Mouse (Mus musculus): Measurements from ENCODE around the gene Napa. TPM values are rescaled to one million over a fixed set of nuclear protein-coding genes. Genes with fewer than 3 reads are reported as not detected.

The Napa gene
- polyA plus RNA-seq, 3 experiments from 2014 or later: 191 to 298 (median 208) TPM

- no peak for ATAC-seq
These were observed 1.6 kb downstream of the Napa start for GRCm38 (mm10) chr7:16099901-16100300.

GRCm38 (mm10) chr7:16101081-16101480 is 2.8 kb downstream of the Napa start:
- ATAC-seq: no peak

GRCm38 (mm10) chr7:16101726-16102475 is 3.6 kb downstream of the Napa start:
- ATAC-seq: no peak

GRCm38 (mm10) chr7:16102686-16103226 is 4.5 kb downstream of the Napa start:
- no peak for ATAC-seq

GRCm38 (mm10) chr7:16103760-16104159 is 5.5 kb downstream of the Napa start:
- no peak for ATAC-seq

- ATAC-seq: no peak
These were observed 6.5 kb downstream of the Napa start for GRCm38 (mm10) chr7:16104611-16105388.

GRCm38 (mm10) chr7:16108886-16109542 is 10.8 kb downstream of the Napa start:
- ATAC-seq: no peak

- ATAC-seq: no peak
These were observed 11.9 kb downstream of the Napa start for GRCm38 (mm10) chr7:16110158-16110557.

GRCm38 (mm10) chr7:16111284-16112090 is 13.2 kb downstream of the Napa start:
- ATAC-seq: no peak

GRCm38 (mm10) chr7:16116418-16116817 is 18.2 kb downstream of the Napa start:
- ATAC-seq: no peak

GRCm38 (mm10) chr7:16117100-16117499 is 18.8 kb downstream of the Napa start:
- ATAC-seq: no peak

GRCm38 (mm10) chr7:16119569-16120261 is 21.5 kb downstream of the Napa start, which contains the start of gene Kptn:
TSS of gene Kptn (plus strand) at chr7:16119895.
- peak; percentile 86 for ATAC-seq

GRCm38 (mm10) chr7:16120262-16120600 is 22.0 kb downstream of the Napa start:
- ATAC-seq: no peak

GRCm38 (mm10) chr7:16125829-16126228 is 27.6 kb downstream of the Napa start:
- no peak for ATAC-seq

GRCm38 (mm10) chr7:16128344-16128743 is 30.1 kb downstream of the Napa start:
- ATAC-seq: no peak

- no peak for ATAC-seq
These were observed 30.6 kb downstream of the Napa start for GRCm38 (mm10) chr7:16128899-16129298.

- no peak for ATAC-seq
These were observed 31.2 kb downstream of the Napa start, which contains the start of gene Slc8a2 for GRCm38 (mm10) chr7:16129421-16129845. TSS of gene Slc8a2 (plus strand) at chr7:16129826.

GRCm38 (mm10) chr7:16129846-16130691 is 31.8 kb downstream of the Napa start:
- ATAC-seq: no peak

- ATAC-seq: no peak
These were observed 32.8 kb downstream of the Napa start for GRCm38 (mm10) chr7:16130956-16131634.

- no peak for ATAC-seq
These were observed 33.9 kb downstream of the Napa start for GRCm38 (mm10) chr7:16132161-16132581.

Measured in inflammation-experienced regulatory T-cells, adult 6 months (primary cell).